Mouse (Mus musculus) left cerebral cortex, adult 9 months (tissue): ENCODE measurements around the gene Ripor2.

Source experiments
- DNase-seq, 2 experiments: peaks; one replicate each; pipeline ENCODE4 v3.0.0; 2022; ENCODE audit warnings: low spot score in 2 of 2

Ripor2 gene

GRCm38 (mm10) chr13:24712581-24713130 lies 130.7 kb downstream of the Ripor2 start:
- no peak for DNase-seq

GRCm38 (mm10) chr13:24713434-24714000 lies 131.5 kb downstream of the Ripor2 start:
- peak; percentile 66 to 95 for DNase-seq

- DNase-seq: no peak
Observed at GRCm38 (mm10) chr13:24714360-24714885, 132.4 kb downstream of the Ripor2 start.

GRCm38 (mm10) chr13:24715601-24716000 lies 133.6 kb downstream of the Ripor2 start:
- no peak for DNase-seq

- no peak for DNase-seq
Observed at GRCm38 (mm10) chr13:24716441-24716840, 134.5 kb downstream of the Ripor2 start.

GRCm38 (mm10) chr13:24717677-24718076 lies 135.7 kb downstream of the Ripor2 start:
- DNase-seq: no peak

GRCm38 (mm10) chr13:24721502-24721901 lies 139.5 kb downstream of the Ripor2 start:
- DNase-seq: no peak

GRCm38 (mm10) chr13:24723699-24724394 lies 141.9 kb downstream of the Ripor2 start:
- no peak for DNase-seq

GRCm38 (mm10) chr13:24724395-24724759 lies 142.4 kb downstream of the Ripor2 start:
- DNase-seq: no peak

- DNase-seq: no peak
Observed at GRCm38 (mm10) chr13:24729128-24729527, 147.1 kb downstream of the Ripor2 start.

- DNase-seq: no peak
Observed at GRCm38 (mm10) chr13:24734502-24734901, 152.5 kb downstream of the Ripor2 start.

- no peak for DNase-seq
Observed at GRCm38 (mm10) chr13:24735608-24736131, 153.7 kb downstream of the Ripor2 start.

GRCm38 (mm10) chr13:24741028-24741427 lies 159.0 kb downstream of the Ripor2 start, which contains the start of gene Armh2:
TSS of gene Armh2 (plus strand) at chr13:24741232.
- no peak for DNase-seq

GRCm38 (mm10) chr13:24747823-24748222 lies 165.8 kb downstream of the Ripor2 start:
- DNase-seq: no peak

- DNase-seq: no peak
Observed at GRCm38 (mm10) chr13:24750807-24751206, 168.8 kb downstream of the Ripor2 start.

- peak in 1 of 2 experiments; percentile 12 for DNase-seq
Observed at GRCm38 (mm10) chr13:24751396-24751795, 169.4 kb downstream of the Ripor2 start.

GRCm38 (mm10) chr13:24756756-24757155 lies 174.8 kb downstream of the Ripor2 start:
- DNase-seq: no peak

- no peak for DNase-seq
Observed at GRCm38 (mm10) chr13:24757820-24758564, 176.0 kb downstream of the Ripor2 start.

GRCm38 (mm10) chr13:24759451-24759850 lies 177.5 kb downstream of the Ripor2 start:
- DNase-seq: no peak

GRCm38 (mm10) chr13:24760351-24760870 lies 178.4 kb downstream of the Ripor2 start:
- no peak for DNase-seq

- DNase-seq: no peak
Observed at GRCm38 (mm10) chr13:24761083-24761402, 179.1 kb downstream of the Ripor2 start.
